Mouse (Mus musculus) adipocyte (in vitro differentiated cells): Measurements from ENCODE around the gene Fam214a.
"Not testable (repeated sequence)": the region's sequence is repeated elsewhere in the genome, so short reads cannot be mapped to it uniquely, and the experiment has no call there.

Experiments
- DNase-seq: peaks from one replicate; pipeline ENCODE4 v3.0.0-alpha.2; 2016; ENCODE audit warnings: low spot score

Fam214a gene

GRCm38 (mm10) chr9:74979866-74980265 is 27.2 kb downstream of the Fam214a start:
- peak; percentile 58 for DNase-seq

DNA sequence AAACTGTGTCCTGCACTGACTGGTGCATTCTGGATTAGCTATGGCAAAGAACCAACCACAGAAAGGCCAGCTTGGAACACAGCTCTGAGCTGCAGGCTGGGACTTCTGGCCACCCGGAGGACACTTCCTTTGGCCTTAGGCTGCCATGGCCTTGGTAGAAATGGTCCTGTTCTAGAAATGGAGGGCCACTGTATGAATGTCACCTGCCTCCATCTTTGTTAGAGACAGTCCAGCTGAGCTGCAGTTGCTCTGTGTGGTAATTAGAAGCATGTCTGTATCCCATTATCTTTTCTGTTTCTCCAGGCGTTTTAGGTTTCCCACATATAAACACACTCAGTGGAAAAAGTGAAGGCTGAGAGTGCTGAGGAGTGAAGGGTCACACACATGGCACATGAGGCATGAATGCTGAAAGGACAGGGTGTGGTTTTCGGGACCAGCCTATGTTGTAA is 29.0 kb downstream of the Fam214a start:
- peak; percentile 64 for DNase-seq

GRCm38 (mm10) chr9:74982193-74982592 is 29.5 kb downstream of the Fam214a start:
- DNase-seq = no peak

- DNase-seq = not testable (repeated sequence)
Observed at GRCm38 (mm10) chr9:74982722-74983121, 30.0 kb downstream of the Fam214a start.

- no peak for DNase-seq
Observed at GRCm38 (mm10) chr9:74985173-74985715, 32.6 kb downstream of the Fam214a start.

GRCm38 (mm10) chr9:74985770-74986169 is 33.1 kb downstream of the Fam214a start:
- no peak for DNase-seq

DNA sequence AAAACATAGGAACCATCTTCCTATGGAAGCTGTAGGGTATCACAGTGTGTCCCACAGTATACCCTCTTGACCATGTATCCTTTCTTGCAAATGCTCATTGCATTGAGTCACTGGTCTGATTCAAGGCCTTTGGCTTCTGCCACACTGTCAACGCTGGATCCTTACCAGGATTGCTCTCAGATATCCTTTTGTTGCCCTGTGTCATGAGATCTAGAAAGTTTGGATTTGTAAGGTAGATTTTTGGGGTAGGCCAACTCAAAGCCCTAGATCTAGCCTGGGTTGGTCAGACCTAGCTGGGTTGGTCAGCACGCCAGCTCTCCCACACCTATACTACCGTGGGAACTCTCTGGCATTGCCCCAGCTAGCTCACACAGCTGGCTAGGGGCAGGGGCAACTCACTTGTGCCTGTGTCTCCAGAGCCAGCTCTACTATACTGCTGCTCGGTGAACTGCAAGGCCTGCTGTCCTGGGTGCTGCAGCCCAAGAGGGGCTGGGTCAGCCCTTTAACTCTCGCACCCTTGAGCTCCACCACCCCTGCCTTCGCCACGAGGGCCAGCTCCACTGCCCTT is 36.3 kb downstream of the Fam214a start:
- DNase-seq = peak; percentile 57

DNA sequence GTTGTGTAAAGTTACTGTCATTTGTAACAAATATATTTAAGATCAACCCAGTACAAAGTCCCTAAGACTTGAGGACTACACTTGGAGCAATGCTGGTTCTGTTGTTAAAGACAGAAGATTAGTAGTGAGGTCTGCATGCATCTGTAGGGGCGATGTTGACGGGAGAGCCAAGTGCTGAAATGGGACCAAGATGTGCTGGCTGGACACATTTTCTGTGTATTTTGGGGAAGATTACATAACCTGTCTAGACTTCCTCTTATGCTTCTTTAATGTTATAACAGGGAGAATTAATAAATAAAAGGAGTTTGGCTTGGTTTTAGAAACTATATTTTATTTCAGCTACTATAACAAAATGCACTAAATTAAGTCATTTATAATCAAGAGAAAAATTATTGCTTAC is 37.3 kb downstream of the Fam214a start:
- no peak for DNase-seq

- peak; percentile 68 for DNase-seq
Observed at GRCm38 (mm10) chr9:74994611-74995257, 42.0 kb downstream of the Fam214a start.

DNA sequence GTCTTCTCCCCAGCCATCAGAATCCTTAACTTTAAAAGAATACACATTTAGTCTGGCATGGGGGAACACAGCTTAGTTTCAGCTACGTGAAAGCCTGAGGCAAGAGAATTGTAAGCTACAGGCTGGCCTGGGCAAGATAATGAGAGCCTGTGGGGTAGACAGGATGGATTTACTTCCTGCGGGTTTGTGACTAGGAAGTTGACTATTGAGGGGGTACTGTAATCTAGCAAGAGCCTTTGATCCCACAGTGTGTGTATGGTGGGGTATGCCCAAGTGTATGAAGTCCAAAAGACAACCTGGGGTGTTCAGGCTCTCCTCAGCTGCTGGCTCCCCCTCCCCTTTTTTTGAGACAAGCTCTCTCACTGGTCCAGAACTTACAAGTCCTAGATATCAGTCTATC is 43.7 kb downstream of the Fam214a start:
- no peak for DNase-seq

DNA sequence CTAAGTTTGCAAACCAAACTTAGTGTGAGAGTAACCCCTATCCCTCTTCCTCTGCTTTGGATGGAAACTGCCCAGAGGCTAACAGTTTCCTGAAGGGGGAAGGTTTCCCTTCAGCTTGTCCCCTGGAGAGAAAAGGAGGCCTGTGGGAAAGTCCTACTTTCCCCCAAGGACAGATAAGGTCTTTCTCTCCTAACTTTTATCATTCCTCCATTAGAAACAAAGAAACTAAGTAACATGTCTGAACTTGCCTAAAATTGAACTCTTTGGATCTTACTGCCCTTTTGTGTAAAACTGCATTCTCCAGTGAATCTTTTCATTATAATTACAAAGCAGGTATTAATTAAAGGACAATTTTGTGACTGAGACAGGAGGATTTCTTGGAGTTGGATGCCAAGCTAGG is 45.3 kb downstream of the Fam214a start:
- DNase-seq = no peak

- peak; percentile 88 for DNase-seq
Observed at GRCm38 (mm10) chr9:75001006-75001405, 48.3 kb downstream of the Fam214a start.

DNA sequence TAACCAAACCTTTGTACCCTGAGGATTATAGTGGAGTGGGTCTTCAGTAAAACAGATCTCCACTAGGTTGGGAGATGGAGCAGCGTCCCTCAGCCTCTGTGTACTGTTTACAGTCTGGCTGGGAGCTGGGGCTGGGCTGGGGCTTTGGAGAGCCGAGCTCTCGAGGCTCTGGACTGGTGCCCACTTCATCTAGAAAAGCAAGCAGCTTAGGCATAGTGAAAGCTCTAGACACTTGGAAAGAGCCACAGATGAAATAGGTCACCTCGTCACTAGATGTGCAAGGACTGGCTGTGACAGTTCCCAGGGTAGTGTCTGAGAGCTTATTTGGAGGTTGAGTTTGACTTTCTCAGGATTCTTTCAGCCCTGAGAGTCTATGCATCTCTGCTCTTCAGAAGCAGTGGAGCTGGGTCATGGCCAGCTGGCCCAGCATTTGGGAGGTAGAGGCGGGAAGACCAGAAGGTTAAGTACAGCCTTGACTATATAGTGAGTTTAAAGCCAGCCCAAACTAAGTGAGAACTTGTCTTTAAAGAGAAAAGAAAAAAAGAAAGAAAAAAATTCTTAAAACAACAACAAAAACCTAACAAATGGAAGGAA is 49.0 kb downstream of the Fam214a start:
- DNase-seq = peak; percentile 64

DNA sequence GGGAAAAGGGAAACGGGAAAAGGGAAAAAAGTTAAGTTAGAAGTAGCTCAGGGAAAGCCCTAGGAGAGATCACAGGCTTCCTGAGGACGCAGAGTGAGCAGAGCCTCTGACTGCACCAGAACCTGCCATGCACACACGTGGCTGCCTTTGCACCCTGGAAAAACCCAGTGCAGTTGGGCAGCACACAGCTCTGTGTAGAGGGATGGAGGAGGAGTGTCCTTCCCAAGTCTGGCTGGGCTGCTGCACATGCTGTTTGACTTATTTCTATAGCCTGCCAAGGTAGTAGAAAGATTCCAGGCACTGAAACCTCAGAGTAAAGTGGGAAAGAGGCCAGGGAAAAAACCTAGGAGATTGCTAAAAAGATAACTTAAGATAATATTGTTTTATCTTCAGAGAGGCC is 49.6 kb downstream of the Fam214a start:
- DNase-seq = no peak

DNA sequence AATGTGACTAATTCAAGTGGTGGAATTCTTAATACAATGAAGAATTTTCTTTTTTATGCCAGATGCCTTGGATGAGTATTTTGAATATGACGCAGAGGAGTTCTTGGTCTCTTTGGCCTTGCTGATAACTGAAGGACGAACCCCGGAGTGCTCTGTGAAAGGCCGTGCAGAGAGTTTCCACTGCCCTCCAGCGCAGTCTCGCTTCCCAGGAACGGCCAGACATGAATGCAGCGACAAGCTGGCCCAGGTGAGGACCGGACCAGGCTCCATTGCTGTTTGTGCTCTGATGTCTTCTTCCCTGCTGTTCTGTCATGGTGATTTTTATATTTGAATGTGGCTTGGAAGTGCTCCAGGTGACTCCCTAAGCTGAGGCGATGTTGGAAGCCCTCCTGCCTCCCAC is 51.5 kb downstream of the Fam214a start:
- no peak for DNase-seq

GRCm38 (mm10) chr9:75016591-75016990 is 63.9 kb downstream of the Fam214a start:
- DNase-seq = no peak

- peak; percentile 77 for DNase-seq
Observed at GRCm38 (mm10) chr9:75019181-75019580, 66.5 kb downstream of the Fam214a start.

GRCm38 (mm10) chr9:75019592-75019991 is 66.9 kb downstream of the Fam214a start:
- no peak for DNase-seq

DNA sequence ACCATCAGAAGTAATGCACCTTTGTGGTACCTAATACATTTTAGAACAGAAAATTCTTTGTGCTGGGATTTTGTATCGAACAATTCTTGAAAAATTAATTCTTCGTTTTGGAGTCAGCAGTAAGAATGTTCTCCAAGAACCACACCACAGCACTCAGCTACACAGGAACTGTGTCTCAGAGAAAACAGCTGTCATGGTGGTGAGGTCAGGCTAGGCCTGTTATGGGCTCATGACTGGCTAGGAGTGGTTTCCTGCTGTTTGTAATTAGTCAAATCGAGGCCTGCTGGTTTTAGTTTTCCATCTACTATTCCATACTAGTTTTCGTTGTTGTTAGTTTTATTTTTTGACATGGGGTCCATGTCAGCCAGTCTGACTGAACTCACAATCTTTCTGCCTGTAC is 67.9 kb downstream of the Fam214a start:
- DNase-seq = no peak

DNA sequence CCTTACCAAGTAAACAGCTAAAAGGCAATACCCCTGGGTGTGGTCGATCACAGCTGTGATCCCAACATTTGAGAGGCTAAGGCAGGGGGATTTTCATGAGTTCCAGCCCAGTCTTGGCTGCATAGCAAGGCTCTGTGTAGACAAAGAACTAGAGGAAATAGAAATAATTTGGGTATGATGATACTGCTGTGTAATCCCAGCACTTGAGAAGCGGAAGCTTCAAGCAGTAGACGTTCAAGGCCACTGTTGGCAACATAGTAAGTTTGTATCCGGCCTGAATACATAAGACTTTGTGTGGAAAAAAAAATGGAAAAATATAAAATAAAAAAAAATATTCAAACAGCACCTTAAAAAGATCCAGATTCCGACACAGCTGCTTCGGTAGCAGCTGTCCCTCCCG is 69.9 kb downstream of the Fam214a start:
- no peak for DNase-seq

DNA sequence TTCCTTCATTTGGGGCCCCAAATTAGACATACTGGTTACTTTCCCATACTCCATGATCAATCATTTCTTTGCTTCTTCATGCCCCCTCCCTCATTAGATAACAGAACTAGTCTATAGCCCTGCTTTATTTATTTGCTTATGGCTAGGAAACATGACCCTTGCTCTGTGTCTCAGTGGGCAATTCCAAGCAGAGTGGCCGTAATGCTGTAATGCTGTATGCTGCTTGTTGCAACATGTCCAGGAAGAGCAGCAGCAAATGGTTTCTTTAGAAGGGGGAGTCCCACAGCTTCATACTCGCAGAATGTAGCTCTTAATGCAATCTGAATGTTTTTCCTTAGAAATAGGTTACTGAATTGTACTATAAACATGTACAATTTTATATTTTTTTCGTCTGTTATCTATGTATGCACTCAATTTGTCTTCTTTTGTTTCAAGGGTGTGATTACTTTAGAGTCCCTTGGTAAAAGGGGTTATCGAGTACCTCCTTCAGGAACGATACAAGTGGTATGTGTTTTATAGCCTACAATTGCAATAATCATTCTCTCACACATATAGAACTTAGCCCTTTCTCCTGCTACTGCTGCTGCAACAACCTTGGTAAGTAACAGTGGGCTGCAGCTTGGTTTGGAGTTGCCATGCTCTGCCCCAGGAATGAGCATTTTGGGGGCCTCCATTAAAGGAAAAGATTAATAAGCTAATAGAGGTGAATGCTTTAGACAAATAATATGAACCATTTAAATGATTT is 70.6 kb downstream of the Fam214a start:
- DNase-seq = no peak

DNA sequence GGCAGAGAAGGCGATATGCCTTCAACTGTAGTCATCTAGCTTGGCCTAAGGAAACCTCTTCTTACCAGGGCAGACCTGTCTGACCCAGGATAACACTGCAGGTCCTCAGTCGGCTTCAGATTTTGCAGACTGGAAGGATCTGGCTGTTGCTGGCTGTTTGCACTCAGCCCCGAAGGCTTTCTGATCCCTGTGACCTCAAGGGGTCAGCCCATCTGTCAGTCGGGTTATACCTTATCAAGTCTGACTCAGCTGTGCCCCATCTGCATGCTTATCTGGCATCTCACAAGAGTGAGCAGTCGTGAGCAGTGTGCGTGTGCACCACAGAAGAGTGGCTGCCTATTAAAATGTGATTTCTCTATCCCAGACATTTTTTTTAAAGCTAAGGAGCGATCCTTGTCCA is 71.4 kb downstream of the Fam214a start:
- no peak for DNase-seq

GRCm38 (mm10) chr9:75025689-75026088 is 73.0 kb downstream of the Fam214a start:
- no peak for DNase-seq
